Mouse (Mus musculus) brown adipose tissue, adult 24 weeks (tissue): ENCODE results near the gene Ampd3. TPM values are rescaled to one million over a fixed set of nuclear protein-coding genes. Genes with fewer than 3 reads are reported as not detected.

Experiments
- H3K27ac ChIP-seq: fragments of 200-500 bp; replicated peaks from 2 replicates; pipeline ENCODE4 v1.5.1; 2012; ENCODE audit warnings: low read depth, mild to moderate bottlenecking, low read length
- H3K4me1 ChIP-seq: fragments of 200-500 bp; 2 replicates; pipeline ENCODE4 v1.6.1; 2012; ENCODE audit warnings: low read length, mixed read lengths; ENCODE audit not compliant: control insufficient read depth, insufficient read depth, insufficient read length
- H3K4me3 ChIP-seq: fragments of 200-500 bp; 2 replicates; pipeline ENCODE4 v1.5.1; 2012; ENCODE audit warnings: low read depth, mild to moderate bottlenecking, low read length, moderate library complexity; ENCODE audit not compliant: insufficient read depth
- polyA plus RNA-seq: library from polyadenylated mRNA; stranded (reverse); fragments of >200 nt; gene quantifications from 2 replicates; pipeline ENCODE4 v1.2.4, GENCODE M21; 2012; ENCODE audit not compliant: missing spikeins, insufficient read depth, insufficient read length

The Ampd3 gene
- polyA plus RNA-seq, 1 experiment: 30.0 TPM

DNA sequence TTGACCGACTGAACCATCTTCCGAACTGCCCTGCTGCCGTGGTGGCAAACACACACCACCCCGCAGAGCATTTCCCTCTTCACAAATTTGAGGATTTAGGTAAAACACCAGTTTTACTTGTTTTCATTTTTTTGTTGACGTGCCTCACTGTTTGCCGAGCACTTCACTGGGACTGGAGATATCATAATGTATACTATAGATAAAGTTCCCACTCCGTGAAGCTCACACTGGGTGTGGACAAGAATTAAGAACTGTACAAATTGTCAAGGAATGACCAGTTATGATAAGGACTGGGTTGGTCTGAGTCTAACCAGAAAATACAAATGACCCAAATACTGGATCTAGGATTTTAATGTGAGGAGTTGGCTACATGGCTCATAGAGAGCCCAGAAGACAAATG is 10.9 kb downstream of the Ampd3 start:
- Histone ChIP-seq H3K4me1 (peaks cover 50% of the 10 kb centered on the region), H3K27ac (peak overlapping the region; percentile 72), H3K4me3 (no peak overlapping the region)

DNA sequence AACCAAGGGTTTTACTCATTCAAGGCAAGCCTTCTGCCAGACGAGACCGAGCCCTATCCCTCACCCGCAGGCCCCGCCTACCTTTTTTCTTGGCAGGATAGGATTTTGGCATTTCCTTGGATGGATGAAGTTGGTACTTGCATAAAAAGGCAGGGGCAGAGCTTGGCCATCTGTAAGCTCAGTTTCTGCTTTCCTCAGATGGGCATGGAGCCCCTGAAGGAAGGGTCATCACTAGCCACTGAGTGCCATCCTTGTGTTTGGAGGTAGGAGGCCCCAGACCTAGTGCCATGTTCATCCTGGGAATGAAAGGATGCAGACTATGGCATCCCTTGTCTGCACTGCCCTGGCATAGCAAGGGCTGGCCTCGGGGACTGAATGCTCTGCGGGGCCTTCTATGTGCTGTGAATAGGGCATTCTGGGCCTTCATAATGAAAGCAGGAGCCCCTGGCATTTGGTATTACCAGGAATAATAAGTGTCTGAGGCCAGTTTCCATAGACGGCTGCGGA is 11.7 kb downstream of the Ampd3 start:
- H3K4me1 ChIP-seq: peaks cover 50% of the 10 kb centered on the region
- H3K4me3 ChIP-seq: no peak overlapping the region
- H3K27ac ChIP-seq: peak overlapping the region; percentile 72

DNA sequence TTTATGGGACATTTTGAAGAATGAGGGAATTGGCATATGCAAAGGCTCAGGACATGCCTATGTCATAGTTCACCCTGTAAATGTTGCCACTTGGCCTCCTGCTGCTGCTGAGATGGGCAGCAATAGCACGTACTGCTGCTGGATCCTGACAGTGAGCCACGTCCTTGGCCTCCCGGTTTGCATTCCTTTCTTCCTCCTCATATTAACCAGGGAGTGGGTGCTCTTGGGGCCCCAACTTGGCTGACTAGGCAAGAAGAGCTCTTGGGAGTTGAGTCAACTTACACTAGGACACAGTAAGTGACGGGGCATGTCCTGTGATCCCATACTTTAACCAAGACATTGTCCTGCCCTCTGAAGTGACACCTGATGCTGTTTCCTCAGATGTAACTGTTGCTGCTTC is 12.5 kb downstream of the Ampd3 start:
- H3K27ac ChIP-seq: peak overlapping the region; percentile 72
- no peak overlapping the region for H3K4me3 ChIP-seq
- H3K4me1 ChIP-seq: peaks cover 58% of the 10 kb centered on the region

DNA sequence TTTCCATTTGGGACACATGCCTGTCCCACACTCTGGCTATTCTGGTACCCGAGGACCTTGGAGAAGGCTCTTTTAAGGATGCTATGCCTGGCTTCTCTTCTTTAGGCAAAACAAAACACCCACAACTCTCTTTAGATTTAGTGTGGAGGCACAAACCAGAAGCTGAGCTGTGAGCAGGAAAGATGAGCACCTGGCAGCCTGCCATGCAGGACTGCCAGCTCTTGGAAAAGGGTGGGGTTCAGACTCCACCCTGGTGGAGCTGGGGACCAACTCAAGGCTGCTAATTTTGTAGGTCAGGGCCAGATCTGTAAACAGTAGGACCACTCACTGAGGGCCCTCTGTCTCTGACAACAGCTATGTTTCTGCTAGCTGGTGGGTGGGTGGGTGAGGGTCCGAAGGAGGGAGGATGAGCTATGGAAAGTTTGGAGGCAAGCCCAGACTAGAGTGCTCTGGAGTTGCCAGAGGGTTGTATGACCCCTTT is 13.3 kb downstream of the Ampd3 start:
- Histone ChIP-seq H3K4me1 (peaks cover 64% of the 10 kb centered on the region), H3K27ac (peak overlapping the region; percentile 72), H3K4me3 (no peak overlapping the region)

DNA sequence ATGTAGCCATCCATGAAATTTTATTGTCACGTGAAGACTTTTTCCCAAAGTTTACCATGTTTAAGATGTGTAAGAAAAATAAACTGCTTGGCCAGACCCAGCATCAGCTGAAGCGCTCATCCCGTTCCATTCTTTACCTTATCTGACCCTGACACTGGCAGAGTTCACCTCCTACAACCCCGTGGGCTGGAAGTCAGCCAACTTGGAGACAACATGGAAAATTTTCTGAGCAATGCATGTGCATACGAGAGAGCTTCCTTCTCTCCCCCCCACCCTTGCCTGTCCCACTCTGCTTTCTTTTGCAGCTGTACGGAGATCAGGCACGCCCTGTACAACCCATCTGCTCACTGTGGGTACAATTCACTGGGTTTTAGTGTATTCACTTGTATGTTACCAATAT is 14.1 kb downstream of the Ampd3 start:
- Histone ChIP-seq H3K27ac (peak overlapping the region; percentile 72), H3K4me3 (no peak overlapping the region), H3K4me1 (peaks cover 65% of the 10 kb centered on the region)

DNA sequence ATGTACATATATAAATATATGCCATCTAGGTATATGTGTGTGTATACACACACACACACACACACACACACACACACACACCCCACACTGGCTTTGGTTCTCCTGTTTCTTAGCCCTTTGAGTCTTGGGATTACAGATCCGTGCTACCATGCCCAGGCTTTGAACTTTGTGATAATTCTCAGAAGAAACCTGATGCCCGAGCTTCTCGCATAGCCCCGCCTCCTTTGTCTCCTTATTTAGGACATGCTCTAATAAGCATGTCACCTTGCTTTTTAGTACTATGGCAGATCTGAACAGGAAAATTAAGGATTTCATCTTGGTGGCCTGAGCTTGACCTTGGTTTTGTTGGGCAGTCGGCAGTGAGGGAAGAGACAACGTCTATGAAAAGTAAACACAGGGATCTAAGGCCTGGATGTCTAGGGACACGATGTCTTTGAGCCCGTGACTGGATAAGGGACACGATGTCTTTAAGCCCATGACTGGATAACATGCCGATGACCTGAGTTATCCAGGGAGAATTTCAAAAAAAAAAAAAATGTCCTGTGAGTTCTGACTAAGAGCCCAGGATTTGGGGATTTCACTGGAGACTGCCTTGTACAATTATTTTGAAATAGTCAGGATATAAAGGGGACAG is 15.0 kb downstream of the Ampd3 start:
- peak overlapping the region; percentile 98 for H3K27ac ChIP-seq
- H3K4me3 ChIP-seq: no peak overlapping the region
- peaks cover 70% of the 10 kb centered on the region for H3K4me1 ChIP-seq

DNA sequence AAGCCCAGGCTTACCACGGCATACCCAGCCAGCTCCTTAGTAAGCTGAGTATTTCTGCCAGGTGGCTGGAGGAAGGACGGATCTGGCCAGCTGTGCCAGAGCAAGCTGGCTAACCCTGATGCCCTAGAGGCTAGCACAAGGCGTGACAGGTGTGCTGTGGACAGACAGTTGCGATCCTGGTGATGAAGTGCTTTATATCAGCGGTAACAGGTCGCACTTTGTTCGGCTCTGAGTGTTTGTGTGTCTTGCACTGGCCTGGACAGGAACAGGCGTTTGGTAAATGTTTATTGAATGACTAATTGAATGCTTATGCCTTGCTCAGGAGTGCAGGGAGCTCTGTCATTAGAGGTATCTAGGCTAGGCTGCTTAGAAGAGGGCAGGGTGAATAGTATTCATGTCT is 17.0 kb downstream of the Ampd3 start:
- Histone ChIP-seq H3K27ac (peak overlapping the region; percentile 35), H3K4me1 (peaks cover 62% of the 10 kb centered on the region), H3K4me3 (no peak overlapping the region)

DNA sequence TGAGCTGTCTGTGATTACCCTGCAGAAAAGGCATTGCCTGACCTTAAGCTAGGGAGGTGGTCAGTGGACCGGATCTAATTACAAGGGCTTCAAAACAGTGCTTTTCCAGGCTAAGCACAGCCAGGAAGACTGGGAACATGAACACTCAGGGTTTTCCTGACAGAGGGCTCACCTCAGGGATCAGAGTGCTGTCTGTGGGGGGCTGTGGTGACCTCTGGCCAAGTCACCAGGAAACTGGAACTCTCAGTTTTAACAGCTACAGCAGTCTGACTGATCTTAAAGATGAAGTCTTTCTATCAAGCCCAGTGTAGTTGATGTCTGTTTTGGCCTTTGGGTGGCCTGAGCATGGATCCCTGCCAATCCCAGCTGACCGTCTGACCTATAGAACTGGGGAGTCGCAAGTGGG is 17.7 kb downstream of the Ampd3 start:
- H3K27ac ChIP-seq: peak overlapping the region; percentile 88
- no peak overlapping the region for H3K4me3 ChIP-seq
- H3K4me1 ChIP-seq: peaks cover 55% of the 10 kb centered on the region

DNA sequence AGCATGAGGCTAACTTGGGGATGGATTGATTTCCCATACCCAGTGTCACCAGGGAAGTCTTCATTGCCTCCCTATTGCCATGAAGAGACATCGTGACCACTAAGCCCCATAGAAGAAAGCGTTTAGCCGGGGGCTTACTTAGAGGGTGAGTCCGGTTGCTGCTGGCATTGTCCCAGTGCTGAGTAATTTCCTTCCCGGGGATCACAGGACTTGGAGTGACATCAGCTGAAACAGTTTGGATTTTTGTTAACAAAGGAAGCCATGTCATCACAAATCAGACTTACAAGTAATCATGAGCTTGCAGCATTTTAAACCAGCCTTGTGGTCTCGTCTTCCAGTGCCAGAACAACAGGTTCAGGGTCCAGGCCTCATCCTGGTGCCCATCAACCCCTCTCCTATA is 19.3 kb downstream of the Ampd3 start:
- peak overlapping the region; percentile 88 for H3K27ac ChIP-seq
- H3K4me1 ChIP-seq: peaks cover 40% of the 10 kb centered on the region
- H3K4me3 ChIP-seq: no peak overlapping the region

DNA sequence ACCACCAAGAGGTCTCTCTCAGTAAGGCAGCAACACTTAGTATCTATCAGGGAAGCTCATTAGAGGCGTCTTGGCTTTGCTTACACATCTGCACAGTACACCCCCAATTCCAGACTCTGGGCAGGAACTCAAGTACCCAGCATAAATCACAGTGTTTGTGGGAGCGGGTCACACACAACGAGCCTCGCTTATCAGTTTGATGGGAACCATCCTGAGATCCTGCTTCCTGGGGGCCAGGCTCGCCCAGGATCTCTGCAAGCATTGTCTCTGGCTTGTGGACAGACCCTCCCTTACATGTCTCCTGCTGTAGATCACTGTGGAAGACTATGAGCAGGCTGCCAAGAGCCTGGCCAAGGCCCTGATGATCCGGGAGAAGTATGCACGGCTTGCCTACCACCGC is 22.9 kb downstream of the Ampd3 start:
- H3K4me3 ChIP-seq: no peak overlapping the region
- no peak overlapping the region for H3K27ac ChIP-seq
- peaks cover 24% of the 10 kb centered on the region for H3K4me1 ChIP-seq

DNA sequence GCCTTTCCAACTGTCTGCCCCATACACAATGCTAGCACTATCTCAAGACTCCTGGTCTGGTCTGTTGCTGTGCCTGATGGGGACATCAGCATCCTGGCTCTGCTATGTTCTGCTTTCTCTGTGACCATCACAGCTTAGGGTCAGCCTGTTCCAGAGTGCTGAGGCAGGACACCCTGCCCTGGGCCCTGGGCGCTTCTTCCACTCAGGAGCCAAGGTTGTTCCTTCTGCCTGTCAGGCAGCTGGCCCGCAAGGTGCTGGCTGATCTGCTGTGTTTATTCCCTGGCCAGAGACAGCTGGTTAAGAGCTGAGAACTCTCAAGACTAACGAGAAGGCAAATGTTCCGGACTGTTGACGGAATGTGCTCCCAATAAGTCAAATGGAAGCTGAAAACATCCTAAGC is 24.2 kb downstream of the Ampd3 start:
- no peak overlapping the region for H3K27ac ChIP-seq
- no peak overlapping the region for H3K4me3 ChIP-seq
- peaks cover 11% of the 10 kb centered on the region; the same call in 1 of the 2 replicates for H3K4me1 ChIP-seq

DNA sequence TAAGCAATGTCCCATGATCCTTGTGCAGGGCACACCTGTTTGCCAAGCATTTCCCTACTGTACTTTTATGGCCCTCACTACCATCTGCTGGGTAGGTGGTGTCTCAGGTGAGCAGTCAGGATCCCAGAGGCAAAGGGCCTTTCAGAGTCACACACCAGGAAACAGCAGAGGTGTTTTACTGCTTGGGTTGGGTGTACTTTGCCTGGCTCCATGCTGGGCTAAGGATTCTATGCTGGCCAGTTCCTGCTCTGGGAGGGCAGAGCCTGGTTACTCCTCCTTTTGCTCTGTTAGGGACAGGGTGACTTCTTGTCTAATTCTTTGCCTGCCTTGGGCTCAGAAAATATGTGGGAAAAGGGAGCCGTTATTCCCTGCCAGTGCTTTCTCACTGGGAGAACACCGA is 24.8 kb downstream of the Ampd3 start:
- H3K27ac ChIP-seq: no peak overlapping the region
- no peak overlapping the region for H3K4me3 ChIP-seq
- H3K4me1 ChIP-seq: peaks cover 4% of the 10 kb centered on the region; the same call in 1 of the 2 replicates

DNA sequence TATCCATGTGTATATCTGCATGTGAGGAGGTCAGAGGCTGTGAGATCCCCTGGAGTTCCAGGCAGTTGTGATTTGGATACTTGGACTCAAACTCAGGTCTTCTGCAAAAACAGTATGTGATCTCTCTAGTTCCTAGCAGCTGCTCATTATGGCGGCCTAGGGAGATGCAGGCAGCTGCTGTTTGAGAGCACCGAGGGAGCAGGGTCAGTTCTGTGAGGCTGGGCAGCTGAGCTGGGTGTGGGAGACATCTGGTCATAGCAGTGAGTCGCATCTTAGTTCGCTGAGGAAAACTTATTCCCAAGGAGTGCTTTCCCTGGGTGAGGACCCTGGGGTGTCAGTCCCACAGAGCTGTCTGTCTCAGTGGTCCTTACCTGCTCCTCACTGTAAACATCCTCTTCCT is 26.7 kb downstream of the Ampd3 start:
- no peak overlapping the region for H3K27ac ChIP-seq
- no peak overlapping the region for H3K4me3 ChIP-seq
- H3K4me1 ChIP-seq: no peaks in the 10 kb centered on the region

DNA sequence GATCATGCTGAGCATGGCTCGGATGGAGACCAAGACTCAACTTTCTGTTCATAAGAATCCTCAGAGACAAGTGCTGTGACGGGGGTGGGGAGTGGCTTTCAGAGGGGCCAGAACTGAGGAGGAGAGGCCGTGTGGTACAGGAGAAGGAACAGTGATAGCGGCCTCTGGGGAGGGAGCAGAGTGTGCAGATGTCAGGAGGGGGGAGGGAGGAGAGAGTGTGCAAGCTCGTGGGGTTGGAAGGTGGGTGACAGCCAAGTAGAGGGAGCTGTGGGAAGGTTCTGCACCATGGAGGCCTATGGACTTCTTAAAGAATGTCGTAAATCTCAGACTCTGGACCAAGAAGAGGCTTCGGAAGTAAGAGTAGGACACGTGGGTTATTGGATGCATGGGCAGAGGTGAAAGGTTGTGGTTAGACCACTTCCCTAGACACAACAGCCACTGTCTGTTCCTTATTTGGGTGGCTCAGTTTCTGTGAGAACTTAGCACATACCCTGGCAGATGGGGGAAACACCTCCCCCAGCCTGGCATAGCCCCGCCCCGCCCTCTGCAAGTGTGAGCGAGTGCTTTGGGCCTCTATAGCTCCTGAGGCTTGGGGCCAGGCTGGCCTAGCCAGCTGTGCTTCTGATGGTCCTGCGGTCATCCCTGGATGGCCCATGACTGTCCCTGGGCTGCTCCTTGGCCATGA is 28.5 kb downstream of the Ampd3 start:
- Histone ChIP-seq H3K4me3 (no peak overlapping the region), H3K27ac (no peak overlapping the region), H3K4me1 (no peaks in the 10 kb centered on the region)

DNA sequence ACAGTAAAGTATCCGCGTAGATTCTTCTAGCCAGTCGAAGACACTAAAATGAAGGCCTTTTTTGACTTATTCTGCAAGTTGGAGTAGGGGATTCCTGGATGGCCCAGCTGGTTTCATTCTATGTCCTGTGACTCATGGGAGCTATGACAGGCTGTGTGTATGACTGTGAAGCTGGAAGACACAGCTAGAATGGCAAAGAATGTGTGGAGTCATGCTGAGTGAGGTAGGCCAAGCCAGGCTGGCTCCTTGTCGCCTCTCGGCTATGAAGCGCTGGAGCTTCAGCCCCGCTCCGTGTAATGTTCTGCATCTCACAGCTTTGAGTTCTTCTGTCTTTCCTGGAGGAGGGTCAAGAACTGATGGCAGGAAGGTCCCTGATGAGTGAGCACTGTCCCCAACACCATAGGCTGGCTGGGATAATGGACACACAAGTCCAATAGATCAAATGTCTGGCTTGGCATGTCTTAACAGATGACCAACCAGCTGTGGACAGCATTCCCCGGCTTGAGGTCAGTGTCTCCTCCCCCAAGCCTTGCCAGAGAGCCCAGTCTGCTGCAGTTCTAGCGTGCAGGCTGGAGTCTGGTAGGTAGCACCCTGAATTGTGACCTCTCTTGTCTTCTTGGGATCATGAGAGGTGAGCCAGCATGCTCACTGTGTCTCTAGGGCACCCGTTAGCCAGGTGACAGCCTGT is 29.9 kb downstream of the Ampd3 start:
- H3K4me3 ChIP-seq: no peak overlapping the region
- H3K4me1 ChIP-seq: no peaks in the 10 kb centered on the region
- no peak overlapping the region; the same call in 1 of the 2 replicates for H3K27ac ChIP-seq
